ENCODE assay signal across 22 mouse cellular contexts in genomic region chr9:92198408-92198807, GRCm38 (mm10). TPM values are rescaled to one million over a fixed set of nuclear protein-coding genes. Genes with fewer than 3 reads are reported as not detected.
"Had no signal": no experiment of that assay in that cellular context is flagged by ENCODE, and none has a peak within 500 bp of the region (broad histone marks: within the 10 kb centered on the region; RNA-seq: fewer than 3 reads in every experiment).

No protein-coding gene starts in this region.

- H3K9ac ChIP-seq: limb, embryonic 15.5 days; liver, embryonic 12.5 days; lung, embryonic 14.5 days; midbrain, embryonic 15.5 days; neural tube, embryonic 13.5 days had no signal

- H3K4me3 ChIP-seq: left cerebral cortex, adult 2 months; limb, embryonic 15.5 days; liver, embryonic 12.5 days; midbrain, embryonic 10.5 days; midbrain, embryonic 15.5 days; neural tube, embryonic 13.5 days had no signal

- ATAC-seq: liver, embryonic 12.5 days; midbrain, embryonic 15.5 days had no signal

- H3K4me2 ChIP-seq: limb, embryonic 15.5 days; liver, embryonic 12.5 days; lung, embryonic 14.5 days; midbrain, embryonic 15.5 days; neural tube, embryonic 13.5 days had no signal

- DNase-seq: kidney, postnatal 10 days; lung, embryonic 14.5 days; lung, postnatal 10 days; lung, postnatal 4 days; retina, postnatal 1 day; right cerebral cortex, postnatal 14 days; thymus, postnatal 36 days had no signal

- H3K9me3 ChIP-seq: limb, embryonic 15.5 days; liver, embryonic 12.5 days; midbrain, embryonic 10.5 days; midbrain, embryonic 15.5 days; neural tube, embryonic 13.5 days had no signal

- H3K27ac ChIP-seq: left cerebral cortex, adult 2 months; limb, embryonic 15.5 days; liver, embryonic 12.5 days; midbrain, embryonic 10.5 days; midbrain, embryonic 15.5 days; neural tube, embryonic 13.5 days had no signal

- H3K36me3 ChIP-seq: limb, embryonic 15.5 days; liver, embryonic 12.5 days; midbrain, embryonic 10.5 days; midbrain, embryonic 15.5 days; neural tube, embryonic 13.5 days had no signal

- H3K27me3 ChIP-seq: limb, embryonic 15.5 days; liver, embryonic 12.5 days; midbrain, embryonic 15.5 days; neural tube, embryonic 13.5 days had no signal

- H3K4me1 ChIP-seq: limb, embryonic 15.5 days; liver, embryonic 12.5 days; midbrain, embryonic 10.5 days; neural tube, embryonic 13.5 days had no signal

RNA-seq across cellular contexts. Expression of gene Plscr5, which starts 5.7 kb away (rescaled TPM):
- total RNA-seq: layer of hippocampus, adult 8-10 months; left cerebral cortex, adult 2 months; left cerebral cortex, postnatal 14 days; megakaryocyte, adult 5-6 weeks had no signal
- polyA plus RNA-seq: kidney, embryonic 14.5 days; large intestine, adult 2 months; limb, embryonic 11.5 days; limb, embryonic 15.5 days; liver, embryonic 12.5 days; liver, embryonic 16.5 days; lung, embryonic 14.5 days; midbrain, embryonic 10.5 days; small intestine, adult 2 months; thymus, postnatal 0 days had no signal
